Mouse (Mus musculus): ENCODE results near the gene Acot13. TPM values are rescaled to one million over a fixed set of nuclear protein-coding genes. Genes with fewer than 3 reads are reported as not detected.

The Acot13 gene
- polyA plus RNA-seq, 1 experiment from 2014 or later: 75.3 TPM

DNA sequence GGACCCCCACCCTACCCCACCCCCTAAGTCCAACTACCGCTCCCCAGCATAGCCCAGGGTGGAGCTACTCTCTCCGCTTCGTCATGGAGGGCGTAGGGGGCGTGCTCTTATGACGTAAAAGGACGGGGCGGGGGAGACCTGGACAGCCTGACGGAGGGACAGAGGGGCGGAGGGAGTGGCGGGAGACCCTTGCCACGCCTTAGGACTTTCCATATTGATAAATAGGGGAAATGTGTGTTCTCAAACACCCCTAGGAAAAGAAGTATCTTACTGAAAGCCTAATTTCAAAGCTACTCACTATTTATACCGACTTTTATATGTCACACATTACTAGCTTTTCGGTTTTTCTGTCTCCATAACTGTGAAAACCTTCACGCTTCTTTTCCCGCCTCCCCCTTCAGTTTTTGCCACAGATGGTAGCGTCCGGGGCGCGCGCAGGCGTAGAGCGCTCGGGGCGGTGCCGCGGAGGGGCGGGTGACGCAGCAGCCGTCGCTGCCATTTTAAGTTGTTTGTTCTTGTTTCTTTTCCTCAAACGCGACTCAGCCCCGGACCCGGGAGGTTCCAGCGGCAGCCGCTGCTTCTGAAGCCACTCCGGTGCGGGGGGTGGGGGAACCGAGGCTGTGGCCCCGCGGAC lies 30.5 kb downstream of the Acot13 start:
- Histone ChIP-seq H3K4me3 (peak overlapping the region; percentile 95), H3K27me3 (no peaks in the 10 kb centered on the region), H3K9ac (peak overlapping the region; percentile 96), H3K27ac (peak overlapping the region; percentile 100), H3K4me1 (peaks cover 16% of the 10 kb centered on the region; the same call in 1 of the 2 replicates), H3K9me3 (no peaks in the 10 kb centered on the region), H3K36me3 (no peaks in the 10 kb centered on the region), H3K4me2 (peak overlapping the region; percentile 77)
- under 1% methylated on average over 41 of the region's 42 CpGs for WGBS
- peak; percentile 98 for ATAC-seq (ENCODE audit: insufficient number of reproducible peaks, low FRiP score, low TSS enrichment, low read depth)

DNA sequence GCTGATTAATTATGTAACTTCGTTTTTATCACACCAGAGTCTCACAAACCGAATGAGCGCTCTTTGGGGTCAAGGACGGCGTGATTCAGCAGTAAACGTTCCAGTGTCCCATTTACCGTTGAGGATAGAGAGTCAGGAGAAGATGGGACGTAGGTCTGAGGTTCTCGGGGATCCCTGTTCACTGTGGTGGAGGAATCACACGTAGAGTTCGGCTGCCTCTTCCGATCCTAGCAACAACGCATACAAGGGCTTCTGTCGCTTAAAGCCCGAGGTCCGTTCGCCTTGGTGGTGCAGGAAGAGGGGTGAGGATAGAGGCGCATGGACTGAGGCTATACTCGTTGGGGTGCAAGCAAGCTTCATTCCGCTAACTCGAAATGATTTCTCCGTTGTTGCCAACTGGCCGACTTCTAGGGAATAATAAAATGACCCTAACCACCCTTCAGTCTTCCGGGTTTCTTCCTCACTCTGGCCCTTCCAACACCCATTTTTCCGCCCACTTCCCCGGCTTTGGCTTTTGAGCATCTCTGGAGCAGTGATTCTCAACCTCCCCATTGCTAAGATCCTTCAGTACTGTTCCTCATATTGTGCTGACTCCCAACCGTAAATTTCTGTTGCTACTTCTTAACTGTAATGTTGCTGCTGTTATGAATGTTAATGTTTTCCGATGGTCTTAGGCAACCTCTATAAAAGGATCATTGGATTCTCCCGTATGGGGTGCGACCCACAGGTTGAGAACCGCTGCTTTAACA lies 31.2 kb downstream of the Acot13 start:
- Histone ChIP-seq H3K9ac (peak overlapping the region; percentile 4; the same call in 1 of the 2 replicates), H3K27ac (peak overlapping the region; percentile 100), H3K4me3 (peak overlapping the region; percentile 95), H3K27me3 (no peaks in the 10 kb centered on the region), H3K4me1 (peaks cover 16% of the 10 kb centered on the region; the same call in 1 of the 2 replicates), H3K36me3 (no peaks in the 10 kb centered on the region), H3K9me3 (no peaks in the 10 kb centered on the region), H3K4me2 (peak overlapping the region; percentile 77)
- WGBS: under 1% methylated on average over 31 of the region's 31 CpGs
- ATAC-seq (ENCODE audit: insufficient number of reproducible peaks, low FRiP score, low TSS enrichment, low read depth): peak; percentile 16; the same call in 1 of the 2 replicates

DNA sequence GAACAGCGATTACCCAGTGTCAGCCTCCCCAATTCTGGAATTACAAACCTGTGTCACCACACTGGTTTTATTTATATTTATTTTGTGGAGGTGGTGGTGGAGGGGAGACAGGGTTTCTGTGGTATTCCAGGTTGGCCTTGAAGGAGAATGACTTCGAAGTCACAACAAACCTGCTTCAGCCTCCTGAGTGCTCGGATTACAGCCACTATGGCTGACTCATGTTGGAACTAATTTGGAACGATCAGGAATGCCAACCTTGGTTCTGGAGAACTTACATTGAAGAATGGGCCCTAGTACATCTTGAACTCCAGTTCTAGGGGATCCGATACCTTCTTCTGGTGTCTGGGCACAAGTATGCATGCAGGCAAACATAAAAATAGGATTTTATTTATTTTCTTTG lies 32.0 kb downstream of the Acot13 start:
- Histone ChIP-seq H3K27me3 (no peaks in the 10 kb centered on the region), H3K4me2 (peak overlapping the region; percentile 77), H3K4me1 (peaks cover 13% of the 10 kb centered on the region; the same call in 1 of the 2 replicates), H3K4me3 (peak overlapping the region; percentile 95), H3K27ac (peak overlapping the region; percentile 100; the same call in 1 of the 2 replicates), H3K9ac (no peak overlapping the region), H3K36me3 (no peaks in the 10 kb centered on the region), H3K9me3 (no peaks in the 10 kb centered on the region)
- ATAC-seq (ENCODE audit: insufficient number of reproducible peaks, low FRiP score, low TSS enrichment, low read depth): no peak
- WGBS: 64% methylated on average over 5 of the region's 5 CpGs

DNA sequence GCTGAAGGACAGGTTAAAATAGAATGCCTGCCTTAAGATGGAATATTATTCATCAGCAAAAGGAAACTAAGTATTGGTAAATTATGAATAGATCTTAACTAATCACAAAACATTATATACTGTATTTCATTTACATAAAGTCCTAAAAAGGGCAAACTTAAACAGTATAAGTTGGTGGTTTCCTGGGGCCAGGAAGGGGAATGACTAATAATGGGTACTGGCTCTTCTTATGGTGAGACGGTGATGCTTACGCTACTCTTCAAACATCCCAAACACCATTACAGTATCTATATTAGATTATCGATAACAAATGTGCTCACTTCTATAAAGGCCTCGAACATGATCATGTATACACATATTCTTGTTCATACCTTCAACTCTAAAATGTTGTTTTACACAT lies 32.7 kb downstream of the Acot13 start:
- no peak overlapping the region for H3K27ac ChIP-seq
- H3K4me2 ChIP-seq: no peak overlapping the region
- WGBS: 98% methylated on average over 4 of the region's 4 CpGs
- H3K4me1 ChIP-seq: peaks cover 9% of the 10 kb centered on the region; the same call in 1 of the 2 replicates
- H3K27me3 ChIP-seq: no peaks in the 10 kb centered on the region
- no peaks in the 10 kb centered on the region for H3K9me3 ChIP-seq
- H3K4me3 ChIP-seq: no peak overlapping the region
- no peak overlapping the region for H3K9ac ChIP-seq
- no peaks in the 10 kb centered on the region for H3K36me3 ChIP-seq
- ATAC-seq (ENCODE audit: insufficient number of reproducible peaks, low FRiP score, low TSS enrichment, low read depth): no peak

DNA sequence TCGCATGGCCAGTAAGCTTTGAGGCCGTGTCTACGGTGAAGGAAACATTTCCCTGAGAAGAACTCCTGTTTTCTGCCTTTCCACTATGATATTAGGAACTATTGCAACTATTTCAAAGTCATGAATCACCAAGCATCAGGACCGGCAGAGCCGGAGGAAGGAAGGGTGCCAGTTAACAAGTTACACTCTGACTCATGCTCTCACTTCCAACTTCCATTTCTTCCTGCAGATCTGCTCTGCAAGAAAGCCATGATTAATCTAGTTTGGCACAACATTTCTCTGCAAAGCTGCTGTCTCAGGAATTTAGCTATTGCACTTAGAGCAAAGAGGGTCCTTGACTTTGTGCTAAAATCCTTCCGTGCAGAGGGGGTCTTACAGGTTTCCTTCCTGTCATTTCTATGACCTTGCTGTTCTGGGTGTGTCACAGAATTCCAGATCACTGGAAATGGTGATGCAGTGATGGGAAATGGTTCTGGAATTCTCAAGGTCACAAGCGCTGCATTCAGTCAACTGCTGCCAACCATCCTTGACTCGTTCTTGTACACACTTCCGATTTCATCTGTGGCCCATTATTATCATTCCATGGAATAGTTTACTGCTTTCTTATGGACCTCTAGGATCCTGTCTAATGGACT lies 38.8 kb downstream of the Acot13 start:
- H3K27me3 ChIP-seq: no peaks in the 10 kb centered on the region
- H3K9ac ChIP-seq: no peak overlapping the region
- no peaks in the 10 kb centered on the region for H3K36me3 ChIP-seq
- no peak overlapping the region for H3K27ac ChIP-seq
- H3K4me1 ChIP-seq: no peaks in the 10 kb centered on the region
- ATAC-seq (ENCODE audit: insufficient number of reproducible peaks, low FRiP score, low TSS enrichment, low read depth): no peak
- H3K4me3 ChIP-seq: no peak overlapping the region
- no peak overlapping the region for H3K4me2 ChIP-seq
- 82% methylated on average over 9 of the region's 9 CpGs for WGBS
- H3K9me3 ChIP-seq: no peaks in the 10 kb centered on the region

DNA sequence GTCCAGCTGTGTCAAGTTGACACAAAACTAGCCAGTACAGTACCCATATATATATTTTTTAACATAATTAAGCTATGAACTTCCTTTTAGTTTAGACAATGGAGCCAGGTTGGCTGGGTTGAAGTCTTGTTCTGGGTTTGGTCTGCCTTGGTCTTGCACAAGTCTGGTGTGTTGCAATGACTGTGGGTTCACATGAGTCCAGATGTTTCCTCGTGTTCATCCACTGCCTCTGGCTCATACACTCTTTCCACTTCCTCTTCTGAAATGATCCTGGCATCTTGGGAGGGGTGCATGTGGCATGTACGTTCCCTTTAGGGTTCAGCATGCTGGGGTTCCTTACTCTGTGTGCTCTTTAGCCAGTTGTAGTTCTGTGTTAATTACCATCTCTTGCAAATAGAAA lies 40.0 kb downstream of the Acot13 start:
- H3K4me3 ChIP-seq: no peak overlapping the region
- 61% methylated on average over 2 of the region's 2 CpGs for WGBS
- H3K36me3 ChIP-seq: no peaks in the 10 kb centered on the region
- H3K9me3 ChIP-seq: no peaks in the 10 kb centered on the region
- no peaks in the 10 kb centered on the region for H3K27me3 ChIP-seq
- ATAC-seq (ENCODE audit: insufficient number of reproducible peaks, low FRiP score, low TSS enrichment, low read depth): no peak
- H3K4me1 ChIP-seq: no peaks in the 10 kb centered on the region
- no peak overlapping the region for H3K27ac ChIP-seq
- no peak overlapping the region for H3K9ac ChIP-seq
- H3K4me2 ChIP-seq: no peak overlapping the region

DNA sequence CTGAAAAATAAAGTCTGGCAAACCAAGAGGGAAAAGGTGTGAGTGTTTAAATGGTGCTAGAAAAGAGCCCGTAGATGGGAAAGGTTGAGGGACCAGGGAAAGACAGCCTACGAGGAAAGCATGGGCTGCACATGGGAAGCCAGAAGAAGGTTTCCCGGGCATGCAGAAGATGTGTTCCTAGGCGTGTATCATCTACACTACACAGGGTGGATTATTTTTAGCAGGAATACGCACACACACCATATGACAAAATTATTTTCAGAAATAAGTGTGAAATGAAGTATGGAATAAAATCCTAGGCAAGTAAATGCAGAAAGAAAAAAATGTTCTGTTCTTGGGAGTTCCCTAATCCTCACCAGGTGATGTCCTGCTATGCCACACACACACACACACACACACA lies 43.9 kb downstream of the Acot13 start:
- no peak overlapping the region for H3K9ac ChIP-seq
- no peaks in the 10 kb centered on the region for H3K36me3 ChIP-seq
- ATAC-seq (ENCODE audit: insufficient number of reproducible peaks, low FRiP score, low TSS enrichment, low read depth): no peak
- no peaks in the 10 kb centered on the region for H3K9me3 ChIP-seq
- 87% methylated on average over 5 of the region's 5 CpGs for WGBS
- no peaks in the 10 kb centered on the region for H3K4me1 ChIP-seq
- H3K4me3 ChIP-seq: no peak overlapping the region
- no peaks in the 10 kb centered on the region for H3K27me3 ChIP-seq
- H3K4me2 ChIP-seq: no peak overlapping the region
- H3K27ac ChIP-seq: no peak overlapping the region

DNA sequence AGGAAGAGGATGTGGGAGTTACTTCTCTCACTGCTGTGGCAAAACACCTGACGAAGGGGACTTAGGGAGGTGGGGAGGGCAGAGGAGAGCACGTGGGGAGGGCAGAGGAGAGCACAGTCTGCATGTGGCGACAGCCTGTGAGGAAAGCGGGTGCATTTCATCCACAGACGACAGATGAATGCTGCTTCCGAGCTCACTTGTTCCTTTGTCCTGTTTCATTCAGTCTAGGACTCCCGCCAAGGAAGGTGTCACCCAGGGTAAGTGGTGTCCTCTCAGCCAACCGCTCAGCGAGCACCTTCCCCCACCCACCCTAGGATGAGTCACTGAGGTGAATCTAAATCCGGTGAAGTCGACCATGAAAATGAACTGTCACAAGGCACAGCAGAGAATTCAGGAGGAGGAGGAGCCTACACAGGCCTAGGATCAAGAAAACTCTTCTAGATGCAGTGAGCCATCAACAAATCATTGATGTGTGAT lies 45.3 kb downstream of the Acot13 start:
- 0 out of 2 replicates have a peak, but pooled peaks cover 3% of the 10 kb centered on the region for H3K4me1 ChIP-seq
- WGBS: 60% methylated on average over 11 of the region's 11 CpGs
- H3K27ac ChIP-seq: no peak overlapping the region
- no peaks in the 10 kb centered on the region for H3K27me3 ChIP-seq
- ATAC-seq (ENCODE audit: insufficient number of reproducible peaks, low FRiP score, low TSS enrichment, low read depth): no peak
- no peak overlapping the region for H3K4me2 ChIP-seq
- H3K9ac ChIP-seq: no peak overlapping the region
- H3K36me3 ChIP-seq: no peaks in the 10 kb centered on the region
- no peaks in the 10 kb centered on the region for H3K9me3 ChIP-seq
- H3K4me3 ChIP-seq: no peak overlapping the region

DNA sequence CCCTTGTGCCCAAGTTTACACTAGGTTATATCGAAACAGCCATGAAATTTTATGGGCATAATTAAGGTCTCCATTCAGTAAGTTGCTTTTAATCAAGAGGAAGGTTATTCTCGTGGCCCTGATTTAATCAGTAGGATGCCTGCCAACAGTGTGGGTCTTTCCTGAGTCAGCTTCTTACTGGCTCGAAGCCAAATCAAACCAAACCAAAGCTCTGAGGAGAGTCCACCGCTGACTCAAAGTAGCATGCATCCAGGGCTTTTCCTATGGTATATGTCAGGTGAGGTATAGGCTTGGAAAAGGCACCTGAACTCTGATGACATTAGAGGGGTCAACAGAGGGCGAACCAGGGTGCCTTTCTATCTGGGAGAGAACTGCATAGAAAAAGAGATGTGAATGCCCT lies 49.4 kb downstream of the Acot13 start:
- H3K27me3 ChIP-seq: no peaks in the 10 kb centered on the region
- no peak overlapping the region for H3K9ac ChIP-seq
- no peak overlapping the region for H3K4me3 ChIP-seq
- H3K36me3 ChIP-seq: no peaks in the 10 kb centered on the region
- ATAC-seq (ENCODE audit: insufficient number of reproducible peaks, low FRiP score, low TSS enrichment, low read depth): no peak
- WGBS: 49% methylated on average over 5 of the region's 5 CpGs
- no peak overlapping the region for H3K4me2 ChIP-seq
- no peaks in the 10 kb centered on the region for H3K9me3 ChIP-seq
- H3K27ac ChIP-seq: no peak overlapping the region
- 0 out of 2 replicates have a peak, but pooled peaks cover 3% of the 10 kb centered on the region for H3K4me1 ChIP-seq

DNA sequence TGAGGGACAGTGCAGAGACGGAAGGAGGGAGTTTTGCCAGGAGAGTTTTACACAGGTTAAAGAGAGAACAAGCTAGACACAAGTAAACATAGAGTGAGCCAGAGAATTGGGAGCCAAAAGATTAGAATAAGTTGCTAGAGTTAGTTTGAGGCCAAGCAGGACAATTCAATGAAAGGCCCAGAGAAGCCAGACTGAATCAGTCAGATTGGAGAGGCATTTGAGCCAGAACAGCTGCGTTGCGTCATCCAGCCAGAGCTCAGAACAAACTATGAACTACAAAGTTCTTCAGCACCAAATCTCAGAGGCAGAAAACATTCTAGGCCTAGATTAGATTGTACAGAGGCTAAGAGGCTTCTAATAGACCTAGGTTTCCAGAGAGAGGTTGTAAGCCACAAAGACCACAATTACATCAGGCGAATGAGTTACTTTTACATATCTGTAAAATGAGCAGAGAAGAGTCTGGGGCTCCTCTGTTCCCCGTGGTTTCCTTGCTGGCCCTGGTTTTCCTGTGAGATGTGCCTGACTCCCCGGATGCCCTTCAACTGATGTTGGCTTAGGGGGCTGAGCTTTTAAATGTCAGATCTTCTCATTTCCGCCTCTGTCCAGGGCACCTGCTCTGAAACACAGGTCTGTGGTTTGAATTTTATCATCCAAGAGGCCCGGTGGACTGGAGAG lies 52.5 kb downstream of the Acot13 start:
- H3K9ac ChIP-seq: no peak overlapping the region
- no peaks in the 10 kb centered on the region for H3K9me3 ChIP-seq
- 0 out of 2 replicates have a peak, but pooled peaks cover 3% of the 10 kb centered on the region for H3K4me1 ChIP-seq
- H3K36me3 ChIP-seq: no peaks in the 10 kb centered on the region
- 78% methylated on average over 8 of the region's 8 CpGs for WGBS
- H3K27ac ChIP-seq: no peak overlapping the region
- ATAC-seq (ENCODE audit: insufficient number of reproducible peaks, low FRiP score, low TSS enrichment, low read depth): no peak
- no peaks in the 10 kb centered on the region for H3K27me3 ChIP-seq
- no peak overlapping the region for H3K4me3 ChIP-seq
- H3K4me2 ChIP-seq: no peak overlapping the region

DNA sequence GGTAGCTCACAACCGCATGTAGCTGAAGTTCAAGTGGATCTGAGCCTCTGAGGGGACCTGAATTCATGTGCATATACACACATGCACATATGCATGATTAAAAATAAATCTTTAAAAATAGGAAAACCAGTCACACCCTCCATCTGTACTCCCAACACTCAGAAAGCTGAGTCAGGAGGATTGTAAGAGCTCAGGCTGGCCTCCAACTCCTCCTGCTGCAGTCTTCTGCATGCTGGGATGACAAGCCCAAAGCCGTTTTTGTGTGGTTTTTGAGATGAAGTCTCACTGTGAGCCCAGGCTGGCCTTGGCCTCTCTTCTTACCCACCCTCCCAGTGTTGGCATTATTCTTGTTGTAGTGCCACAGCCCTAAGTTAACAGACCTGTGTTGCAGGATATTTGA lies 53.3 kb downstream of the Acot13 start:
- Histone ChIP-seq H3K27ac (no peak overlapping the region), H3K9ac (no peak overlapping the region), H3K4me2 (no peak overlapping the region), H3K4me1 (0 out of 2 replicates have a peak, but pooled peaks cover 3% of the 10 kb centered on the region), H3K9me3 (no peaks in the 10 kb centered on the region), H3K4me3 (no peak overlapping the region), H3K36me3 (no peaks in the 10 kb centered on the region), H3K27me3 (no peaks in the 10 kb centered on the region)
- WGBS: 72% methylated on average over 2 of the region's 2 CpGs
- no peak for ATAC-seq (ENCODE audit: insufficient number of reproducible peaks, low FRiP score, low TSS enrichment, low read depth)

Data from limb, embryonic 15.5 days (tissue).